Mouse (Mus musculus): ENCODE results near the gene Gm20903. TPM values are rescaled to one million over a fixed set of nuclear protein-coding genes. Genes with fewer than 3 reads are reported as not detected.
"Not testable (repeated sequence)": the region's sequence is repeated elsewhere in the genome, so short reads cannot be mapped to it uniquely, and the experiment has no call there.

Gene Gm20903
- not detected in 2 replicates for polyA plus RNA-seq (2016; fragmentation: Nextera tagmentation; extraction: Ambion mirVana)

- H3K4me3 ChIP-seq; H3K27ac ChIP-seq (replicated peaks): not testable (repeated sequence)
- WGBS: no CpG with 5 or more reads among the region's 6 CpGs
These were observed at the start of gene Gm20903 for GRCm38 (mm10) chrY:73669015-73669414. Gene Gm20903 (plus strand): TSS chrY:73669315.

More at GRCm38 (mm10) chrY:73669015-73669414, at the start of gene Gm20903:
- not testable (repeated sequence) for H3K36me3 ChIP-seq; DNase-seq (ENCODE audit: low spot score); H3K9me3 ChIP-seq (replicated peaks); H3K27me3 ChIP-seq (ENCODE audit: low read depth, poor library complexity, severe bottlenecking); H3K4me1 ChIP-seq
